Mouse (Mus musculus) gonadal fat pad, adult 2 months (tissue): ENCODE measurements around the gene Tes. TPM values are rescaled to one million over a fixed set of nuclear protein-coding genes. Genes with fewer than 3 reads are reported as not detected.

ENCODE experiments used
- polyA plus RNA-seq: library from polyadenylated mRNA; depleted of rRNA; stranded (reverse); fragments of >200 nt; gene quantifications from 2 replicates; pipeline ENCODE4 v1.2.3, GENCODE M21; 2012; rRNA removed

The Tes gene
- polyA plus RNA-seq, 1 experiment = 55.3 TPM

Other genes with a start within 250 kb of the Tes start
- gene Tfec, start 166.7 kb upstream of the Tes start, polyA plus RNA-seq = 0.45 and 0.51 TPM in 2 replicates
- gene Cav2, start 216.0 kb downstream of the Tes start, polyA plus RNA-seq = 197 and 421 TPM in 2 replicates
- 2,011 and 3,168 TPM in 2 replicates for gene Cav1, start 241.2 kb downstream of the Tes start, polyA plus RNA-seq